Mouse (Mus musculus): ENCODE data around the gene 1700021F05Rik.
"Not testable (repeated sequence)": the region's sequence is repeated elsewhere in the genome, so short reads cannot be mapped to it uniquely, and the experiment has no call there.

The 1700021F05Rik gene

DNA sequence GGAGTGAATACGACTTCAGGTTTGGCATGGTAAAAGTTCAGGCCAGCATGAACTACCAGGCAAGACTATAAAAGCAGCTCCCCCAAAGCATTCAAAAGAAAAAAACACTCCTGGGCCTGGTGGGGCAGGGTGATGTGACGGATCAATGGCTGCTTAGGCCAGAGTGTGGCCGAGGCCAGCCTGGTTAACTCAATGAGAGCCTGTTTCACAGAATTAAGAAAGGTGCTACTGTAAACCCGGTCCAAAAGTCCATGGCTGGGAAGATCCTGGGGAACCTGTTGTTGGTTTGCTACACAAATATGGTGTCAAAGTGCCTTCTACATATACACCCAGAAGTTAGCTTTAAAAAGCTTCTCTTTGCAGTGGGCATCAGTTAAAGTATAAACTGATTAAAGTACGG, 2.0 kb downstream of the 1700021F05Rik start:
- DNase-seq = no peak

DNA sequence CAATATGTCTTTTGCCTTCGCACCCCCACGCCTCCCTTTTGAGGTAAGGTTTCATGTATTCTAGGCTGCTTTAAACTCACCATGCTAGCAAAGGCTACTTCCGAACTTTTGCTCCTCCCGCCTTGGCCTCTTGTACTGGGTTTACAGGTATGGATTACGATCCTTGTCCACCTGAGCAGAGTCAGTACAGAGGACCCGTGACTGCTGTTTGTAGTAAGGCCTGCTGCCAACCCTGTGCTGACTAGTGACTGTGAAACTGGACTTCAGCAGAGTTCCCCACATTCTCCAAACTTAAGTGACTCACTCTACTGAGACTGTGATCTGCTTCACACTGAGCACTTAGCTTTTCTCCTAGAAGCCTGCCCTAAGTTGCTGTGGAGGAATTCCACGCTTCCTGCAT, 3.1 kb downstream of the 1700021F05Rik start:
- DNase-seq = no peak

DNA sequence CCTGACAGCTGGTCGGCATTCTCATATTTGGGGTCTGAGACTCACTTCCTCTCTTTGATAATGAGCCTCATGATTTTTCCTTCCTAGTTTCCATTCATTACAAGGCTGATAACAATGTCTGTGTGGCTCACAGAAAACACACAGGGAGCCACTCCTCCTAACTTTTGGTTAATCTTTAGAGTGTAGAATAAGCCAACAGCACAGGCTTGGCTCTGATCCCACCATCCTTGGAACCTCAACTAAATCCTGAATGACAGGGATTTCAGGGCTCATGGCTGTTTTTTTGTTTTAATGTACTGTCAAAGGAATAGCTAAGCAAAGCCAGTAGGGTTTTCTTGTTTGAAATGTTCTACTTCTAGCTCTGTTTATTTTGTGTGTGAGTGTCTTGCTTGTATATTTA, 6.4 kb downstream of the 1700021F05Rik start:
- no peak for DNase-seq

DNA sequence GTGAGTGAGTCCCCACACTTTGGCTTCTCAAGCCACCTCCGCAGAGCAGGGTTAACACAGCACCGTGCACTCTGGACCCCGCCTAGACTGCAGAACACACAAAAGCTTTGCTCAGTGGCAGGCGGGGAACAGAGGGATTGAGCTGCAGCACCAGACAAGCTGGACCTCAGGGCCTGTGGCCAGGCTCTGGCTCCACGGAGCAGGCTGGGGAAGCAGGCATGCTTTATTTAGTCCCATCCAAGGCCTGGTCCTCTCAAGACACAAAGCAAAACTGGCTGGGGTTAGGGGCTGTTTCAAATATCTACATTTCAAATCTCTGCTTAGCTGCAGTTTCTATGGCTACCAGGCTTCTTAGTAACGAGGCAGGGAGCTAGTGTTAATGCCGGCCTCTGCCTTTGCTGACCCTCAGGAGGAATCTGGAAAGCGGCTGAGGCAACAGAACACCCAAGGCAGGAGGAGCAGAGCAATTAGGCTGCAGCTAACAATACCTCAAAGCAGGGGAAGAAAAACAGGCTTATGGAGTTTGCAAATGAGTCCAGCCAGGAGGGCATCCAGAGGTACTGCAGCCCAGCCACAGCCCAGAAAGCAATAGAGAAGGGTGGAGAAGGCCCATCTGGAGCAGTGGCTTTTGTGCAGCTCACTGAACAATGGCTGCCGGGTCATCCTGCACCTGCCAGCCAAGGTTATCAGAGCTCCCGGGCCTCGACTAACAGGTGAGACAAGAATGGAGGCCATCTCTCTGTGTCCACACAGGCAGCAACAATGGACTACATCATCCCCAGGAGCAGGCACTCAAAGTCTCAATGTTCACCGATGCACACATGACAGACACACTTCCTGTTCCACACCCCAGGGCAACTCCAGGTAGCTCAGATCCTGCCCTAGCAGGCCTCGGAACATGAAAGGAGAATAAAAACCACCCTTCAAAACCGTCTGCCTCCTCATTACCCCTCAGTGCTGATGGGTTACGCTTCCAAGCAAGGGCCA, 13.2 kb downstream of the 1700021F05Rik start:
- no peak for DNase-seq

DNA sequence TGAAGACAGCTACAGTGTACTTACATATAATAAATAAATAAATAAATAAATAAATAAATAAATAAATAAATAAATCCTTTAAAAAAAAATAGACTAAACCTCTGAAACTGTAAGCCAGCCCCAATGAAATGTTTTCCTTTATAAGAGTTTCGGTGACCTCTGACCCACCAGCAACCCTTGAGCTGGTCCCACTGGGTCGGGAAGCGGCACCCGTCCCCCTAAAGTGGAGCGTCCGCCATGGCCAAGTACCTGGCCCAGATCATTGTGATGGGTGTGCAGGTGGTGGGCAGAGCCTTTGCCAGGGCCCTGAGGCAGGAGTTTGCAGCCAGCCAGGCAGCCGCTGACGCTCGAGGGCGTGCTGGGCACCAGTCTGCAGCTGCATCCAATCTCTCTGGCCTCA, 16.9 kb downstream of the 1700021F05Rik start, which contains the start of gene Gm9803:
Gene Gm9803, plus strand, starts transcription at position 154 of the 400 bp plus-strand sequence.
- DNase-seq = not testable (repeated sequence)

GRCm38 (mm10) chr10:43519977-43520376, 20.8 kb downstream of the 1700021F05Rik start:
- no peak for DNase-seq

DNA sequence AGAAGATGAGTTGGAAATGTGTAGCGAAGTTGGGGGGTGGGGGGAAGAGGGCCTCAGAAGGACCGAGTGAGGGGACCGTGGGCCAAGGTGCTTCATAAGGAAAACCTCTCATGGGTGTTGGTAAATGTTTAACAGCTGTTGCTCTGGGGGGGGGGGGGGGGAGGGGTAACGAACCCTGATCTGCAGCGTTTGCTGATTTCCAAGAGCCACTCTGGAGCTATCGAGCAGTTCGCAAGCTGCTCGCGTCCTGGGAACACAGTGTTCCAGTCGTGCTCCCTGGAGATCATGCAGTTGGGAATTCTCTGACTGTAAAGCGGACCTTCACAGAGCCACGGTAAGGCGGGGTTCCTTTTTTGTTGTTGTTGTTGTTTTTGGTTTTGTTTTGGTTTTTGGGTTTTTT, 22.4 kb downstream of the 1700021F05Rik start:
- DNase-seq = no peak

GRCm38 (mm10) chr10:43517836-43518235, 23.0 kb downstream of the 1700021F05Rik start:
- DNase-seq = no peak

GRCm38 (mm10) chr10:43516992-43517660, 23.7 kb downstream of the 1700021F05Rik start:
- no peak for DNase-seq

- no peak for DNase-seq
Observed at GRCm38 (mm10) chr10:43512976-43513375, 27.8 kb downstream of the 1700021F05Rik start.

DNA sequence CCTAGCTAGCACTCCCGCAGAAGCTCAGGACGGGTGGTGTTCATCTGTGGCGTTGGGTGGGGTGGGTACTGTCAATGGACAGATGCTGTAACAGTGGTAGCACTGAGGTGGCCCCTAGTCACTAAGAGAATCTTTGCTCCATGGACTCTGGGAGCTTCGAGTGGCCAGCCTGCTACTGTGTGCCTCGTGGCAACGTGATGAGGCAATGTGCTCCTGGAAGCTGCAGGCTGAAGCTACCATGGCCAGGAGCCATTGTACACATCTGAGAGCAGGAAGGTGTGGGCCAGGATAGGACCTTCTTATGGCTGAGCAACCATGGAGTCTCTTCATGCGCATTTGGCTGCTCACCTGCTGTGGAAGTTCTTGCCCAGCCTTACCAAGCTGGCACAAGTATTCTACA, 31.6 kb downstream of the 1700021F05Rik start:
- DNase-seq = no peak

GRCm38 (mm10) chr10:43507051-43507450, 33.7 kb downstream of the 1700021F05Rik start:
- no peak for DNase-seq

DNA sequence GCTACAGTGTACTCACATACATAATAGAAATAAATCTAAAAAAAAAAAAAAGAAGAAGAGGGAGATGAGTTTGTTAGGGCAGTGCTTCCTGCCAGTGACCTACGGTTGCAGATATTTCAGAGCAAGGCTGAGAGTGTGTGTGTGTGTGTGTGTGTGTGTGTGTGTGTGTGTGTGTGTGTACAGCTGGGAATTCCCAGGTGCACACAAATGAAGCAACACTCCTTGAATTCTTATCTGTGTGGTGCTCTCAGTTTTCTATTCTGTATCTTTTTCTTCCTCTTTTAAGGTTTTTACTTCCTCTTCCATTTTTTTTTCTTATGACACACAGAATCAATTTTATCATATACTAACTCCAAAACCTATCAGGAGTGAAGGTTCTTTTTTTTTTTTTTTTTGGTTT, 36.5 kb downstream of the 1700021F05Rik start:
- DNase-seq = no peak

GRCm38 (mm10) chr10:43502599-43502998, 38.2 kb downstream of the 1700021F05Rik start:
- DNase-seq = no peak

- no peak for DNase-seq
Observed at GRCm38 (mm10) chr10:43490846-43491245, 49.9 kb downstream of the 1700021F05Rik start.

DNA sequence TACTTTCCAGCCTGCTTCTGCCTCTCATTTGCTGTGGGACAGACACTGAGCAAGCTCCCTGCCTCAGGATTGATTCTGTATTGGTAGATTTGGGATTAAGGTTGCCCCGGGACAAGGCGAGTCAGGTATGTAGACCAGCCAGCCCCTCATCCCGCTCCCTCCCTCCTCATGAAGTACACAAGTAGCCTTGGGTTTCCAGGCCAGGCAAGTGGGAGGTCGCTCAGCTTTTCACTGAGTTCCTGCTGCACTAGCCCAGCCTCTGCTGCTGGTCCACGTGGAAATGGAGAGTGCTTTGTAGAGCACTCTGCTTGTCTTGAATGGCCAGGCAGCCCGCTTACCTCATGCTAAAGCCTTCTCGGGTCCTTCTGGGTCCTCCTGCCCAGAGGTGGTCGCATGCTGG, 50.8 kb downstream of the 1700021F05Rik start:
- no peak for DNase-seq

DNA sequence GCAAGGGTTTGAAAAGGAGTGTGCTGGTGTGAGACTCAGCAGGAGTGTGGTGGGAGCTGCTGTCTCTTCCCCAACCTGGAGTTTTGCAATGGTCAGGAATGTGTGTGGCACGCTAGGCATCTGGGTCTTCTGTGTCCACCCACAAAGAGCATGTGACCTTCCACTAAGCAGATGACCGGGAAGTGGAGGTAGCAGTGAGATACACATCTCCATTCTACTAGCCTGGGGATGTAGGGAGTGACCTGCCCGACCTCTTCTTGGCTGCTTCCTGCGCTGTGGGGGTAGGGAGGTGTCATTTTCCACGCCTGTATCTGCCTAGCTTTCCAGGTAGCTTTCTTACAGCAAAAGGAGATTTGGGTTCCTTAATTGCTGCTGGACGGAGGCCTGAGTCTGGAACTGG, 51.2 kb downstream of the 1700021F05Rik start:
- no peak for DNase-seq

- DNase-seq = no peak
Observed at GRCm38 (mm10) chr10:43489139-43489538, 51.7 kb downstream of the 1700021F05Rik start.

DNA sequence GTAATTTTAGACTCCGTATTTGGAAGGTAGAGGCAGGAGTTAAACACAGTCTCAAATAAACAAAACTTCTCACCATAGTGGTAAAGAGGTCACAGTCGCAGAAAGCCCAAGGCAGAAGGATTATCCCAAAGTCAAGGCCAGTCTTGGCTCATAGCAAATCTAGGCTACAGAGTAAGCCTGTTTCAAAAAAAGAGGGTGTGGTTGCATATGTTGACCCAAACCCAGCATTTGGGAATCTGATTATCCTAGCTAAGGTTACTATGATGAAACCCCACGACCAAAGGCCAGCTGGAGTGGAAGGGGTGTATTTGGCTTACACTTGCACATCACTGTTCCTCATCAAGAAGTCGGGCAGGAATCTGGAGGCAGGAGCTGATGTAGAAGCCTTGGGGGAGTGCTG, 52.5 kb downstream of the 1700021F05Rik start:
- no peak for DNase-seq

DNA sequence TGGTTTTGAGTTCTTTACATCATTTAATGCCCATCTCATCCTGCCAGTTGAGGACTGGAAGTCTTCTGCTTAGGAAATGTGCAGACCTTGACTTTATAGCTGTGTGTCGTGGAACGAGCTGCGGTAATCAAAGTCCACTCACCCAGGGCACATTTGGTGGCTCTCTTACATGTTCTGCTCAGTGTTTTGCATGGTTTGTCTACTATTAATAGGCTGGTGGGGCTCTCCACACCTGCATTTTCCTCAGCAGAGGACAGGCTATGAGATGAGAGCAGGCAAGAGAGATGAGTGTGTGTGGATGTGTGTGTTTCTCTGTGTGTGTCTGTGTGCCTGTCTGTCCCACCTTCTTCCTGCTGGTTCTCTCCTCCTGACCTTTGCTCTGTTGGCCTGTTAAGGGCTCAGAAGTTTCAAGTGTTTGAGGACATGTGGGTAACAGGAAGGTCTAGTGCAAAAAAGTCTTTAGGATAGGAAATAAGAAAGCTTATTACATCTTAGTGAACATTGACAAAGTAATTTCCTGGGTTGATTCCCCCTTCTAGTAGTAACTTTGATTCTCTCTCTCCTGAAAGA, 53.3 kb downstream of the 1700021F05Rik start:
- DNase-seq = no peak

GRCm38 (mm10) chr10:43485751-43486268, 55.0 kb downstream of the 1700021F05Rik start:
- no peak for DNase-seq

GRCm38 (mm10) chr10:43483426-43483995, 57.3 kb downstream of the 1700021F05Rik start:
- no peak for DNase-seq

DNA sequence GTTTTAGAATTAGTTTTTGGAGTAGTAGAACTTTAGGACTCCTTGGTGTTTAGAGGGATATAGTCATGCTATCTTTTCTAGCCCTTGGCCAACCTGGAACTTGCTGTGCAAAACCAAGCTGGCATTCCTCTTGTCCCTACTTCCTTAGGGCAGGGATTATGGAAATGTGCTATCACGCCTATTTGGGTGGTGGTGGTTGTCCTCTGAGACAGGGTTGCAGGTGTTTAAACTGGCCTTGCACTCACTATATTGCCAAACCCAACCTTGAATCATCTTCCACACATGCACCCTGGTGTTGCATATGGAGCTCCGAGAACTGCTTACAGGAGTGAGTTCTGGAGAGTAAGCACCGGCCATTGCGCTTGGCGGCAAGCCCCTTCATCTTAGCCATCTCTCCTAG, 58.8 kb downstream of the 1700021F05Rik start:
- no peak for DNase-seq

All from right cerebral cortex, postnatal 4 days (tissue).